Mouse (Mus musculus) stomach, adult 2 months (tissue): ENCODE results near the gene Sec63. TPM values are rescaled to one million over a fixed set of nuclear protein-coding genes. Genes with fewer than 3 reads are reported as not detected.

Experiments
- polyA plus RNA-seq: library from polyadenylated mRNA; depleted of rRNA; stranded (reverse); fragments of >200 nt; gene quantifications from 2 replicates; pipeline ENCODE4 v1.2.3, GENCODE M21; 2012; rRNA removed

Sec63 gene
- 2.0 and 2.2 TPM in 2 replicates for polyA plus RNA-seq

GRCm38 (mm10) chr10:42760999-42761900 lies at the start of gene Sec63:
Sec63 (plus strand) TSS chr10:42761496.

GRCm38 (mm10) chr10:42860159-42860911 lies 99.0 kb downstream of the Sec63 start, which contains the start of gene Scml4:
Scml4 (plus strand) TSS chr10:42860370.

Other genes with a start within 250 kb of the Sec63 start
- gene Nr2e1, start 177.9 kb upstream of the Sec63 start, polyA plus RNA-seq = not detected in 2 replicates
- 5.7 and 8.1 TPM in 2 replicates for gene Ostm1, start 177.7 kb upstream of the Sec63 start, polyA plus RNA-seq
- 1.8 and 2.6 TPM in 2 replicates for gene Scml4, start 98.9 kb downstream of the Sec63 start, polyA plus RNA-seq